Mouse (Mus musculus) bone marrow, adult 2 months (tissue): ENCODE data around the gene Uhrf1bp1.

Experiments used
- CTCF ChIP-seq: fragments of 200-500 bp; IDR thresholded peaks from 2 replicates; pipeline ENCODE4 v1.5.1; 2011; ENCODE audit warnings: low read length, control low read depth; ENCODE audit not compliant: control insufficient read depth, insufficient read depth
- POLR2A ChIP-seq: fragments of 200-500 bp; IDR thresholded peaks from 2 replicates; pipeline ENCODE4 v1.6.1; 2011; ENCODE audit warnings: low read depth, mild to moderate bottlenecking, control low read depth, low read length, borderline replicate concordance; ENCODE audit not compliant: control insufficient read depth

GRCm38 (mm10) chr17:27941178-27941577 lies 84.9 kb downstream of the Uhrf1bp1 start:
- no peak for TF ChIP-seq CTCF
- no peak for TF ChIP-seq POLR2A
